Mouse (Mus musculus): ENCODE measurements around the gene Cyth4.

The Cyth4 gene

GRCm38 (mm10) chr15:78610705-78611462 is 14.0 kb downstream of the Cyth4 start:
- DNase-seq (ENCODE audit: extremely low read depth, insufficient read length, low spot score): no peak

GRCm38 (mm10) chr15:78614536-78614935 is 17.7 kb downstream of the Cyth4 start:
- DNase-seq (ENCODE audit: extremely low read depth, insufficient read length, low spot score): no peak

- no peak for DNase-seq (ENCODE audit: extremely low read depth, insufficient read length, low spot score)
These were observed 20.1 kb downstream of the Cyth4 start for GRCm38 (mm10) chr15:78616973-78617372.

GRCm38 (mm10) chr15:78623426-78623825 is 26.6 kb downstream of the Cyth4 start:
- DNase-seq (ENCODE audit: extremely low read depth, insufficient read length, low spot score): peak; percentile 46

- peak; percentile 95 for DNase-seq (ENCODE audit: extremely low read depth, insufficient read length, low spot score)
These were observed 27.6 kb downstream of the Cyth4 start for GRCm38 (mm10) chr15:78624431-78624950.

- DNase-seq (ENCODE audit: extremely low read depth, insufficient read length, low spot score): no peak
These were observed 28.1 kb downstream of the Cyth4 start for GRCm38 (mm10) chr15:78624961-78625360.

- DNase-seq (ENCODE audit: extremely low read depth, insufficient read length, low spot score): no peak
These were observed 29.4 kb downstream of the Cyth4 start for GRCm38 (mm10) chr15:78626285-78626684.

GRCm38 (mm10) chr15:78632387-78632786 is 35.5 kb downstream of the Cyth4 start:
- DNase-seq (ENCODE audit: extremely low read depth, insufficient read length, low spot score): no peak

GRCm38 (mm10) chr15:78633413-78633812 is 36.6 kb downstream of the Cyth4 start:
- DNase-seq (ENCODE audit: extremely low read depth, insufficient read length, low spot score): no peak

- DNase-seq (ENCODE audit: extremely low read depth, insufficient read length, low spot score): no peak
These were observed 37.4 kb downstream of the Cyth4 start for GRCm38 (mm10) chr15:78634095-78634737.

- peak; percentile 54 for DNase-seq (ENCODE audit: extremely low read depth, insufficient read length, low spot score)
These were observed 38.4 kb downstream of the Cyth4 start for GRCm38 (mm10) chr15:78635231-78635630.

- no peak for DNase-seq (ENCODE audit: extremely low read depth, insufficient read length, low spot score)
These were observed 46.8 kb downstream of the Cyth4 start for GRCm38 (mm10) chr15:78643633-78644032.

- DNase-seq (ENCODE audit: extremely low read depth, insufficient read length, low spot score): no peak
These were observed 47.8 kb downstream of the Cyth4 start for GRCm38 (mm10) chr15:78644606-78645005.

GRCm38 (mm10) chr15:78647746-78648145 is 50.9 kb downstream of the Cyth4 start:
- peak; percentile 41 for DNase-seq (ENCODE audit: extremely low read depth, insufficient read length, low spot score)

- DNase-seq (ENCODE audit: extremely low read depth, insufficient read length, low spot score): no peak
These were observed 54.3 kb downstream of the Cyth4 start for GRCm38 (mm10) chr15:78651169-78651568.

- no peak for DNase-seq (ENCODE audit: extremely low read depth, insufficient read length, low spot score)
These were observed 67.4 kb downstream of the Cyth4 start for GRCm38 (mm10) chr15:78664268-78664667.

- no peak for DNase-seq (ENCODE audit: extremely low read depth, insufficient read length, low spot score)
These were observed 72.5 kb downstream of the Cyth4 start for GRCm38 (mm10) chr15:78669221-78669871.

- no peak for DNase-seq (ENCODE audit: extremely low read depth, insufficient read length, low spot score)
These were observed 73.5 kb downstream of the Cyth4 start for GRCm38 (mm10) chr15:78670341-78670740.
